Mouse (Mus musculus): ENCODE measurements around the gene Nipal4. TPM values are rescaled to one million over a fixed set of nuclear protein-coding genes. Genes with fewer than 3 reads are reported as not detected.
A peak's percentile ranks its signal among the peaks of the same experiment; 100 is the strongest.
"Not testable (repeated sequence)": the region's sequence is repeated elsewhere in the genome, so short reads cannot be mapped to it uniquely, and the experiment has no call there.

Gene Nipal4
- total RNA-seq, 2 experiments from 2014 or later: 1.2 to 1.4 TPM

- Histone ChIP-seq H3K27ac (no peak overlapping the region), H3K4me3 (no peak overlapping the region)
- intact Hi-C loops (cut with DNase I): loop anchor here (5.0 kb wide), 2 partner anchors 63 to 223 kb away; no protein-coding TSS in a partner anchor
- TF ChIP-seq CTCF (IDR thresholded peaks at IDR 0.05): no peak
- no peak for DNase-seq (ENCODE audit: extremely low spot score in 1 of 2, low spot score in 2 of 2)
Measured at GRCm38 (mm10) chr11:46200664-46201063, 34.4 kb upstream of the Nipal4 start.

GRCm38 (mm10) chr11:46194175-46194574, 27.9 kb upstream of the Nipal4 start:
- DNase-seq (ENCODE audit: extremely low spot score in 1 of 2, low spot score in 2 of 2): no peak
- H3K27ac ChIP-seq: no peak overlapping the region
- intact Hi-C loops (cut with DNase I): no loop called here
- TF ChIP-seq CTCF (IDR thresholded peaks at IDR 0.05): no peak
- no peak overlapping the region for H3K4me3 ChIP-seq

GRCm38 (mm10) chr11:46188283-46188682, 22.0 kb upstream of the Nipal4 start:
- TF ChIP-seq CTCF (IDR thresholded peaks at IDR 0.05): no peak
- no peak for DNase-seq (ENCODE audit: extremely low spot score in 1 of 2, low spot score in 2 of 2)
- Histone ChIP-seq H3K27ac (no peak overlapping the region), H3K4me3 (no peak overlapping the region)
- intact Hi-C loops (cut with DNase I): no loop called here

- Histone ChIP-seq H3K27ac (no peak overlapping the region), H3K4me3 (no peak overlapping the region)
- no peak for TF ChIP-seq CTCF (IDR thresholded peaks at IDR 0.05)
- DNase-seq (ENCODE audit: extremely low spot score in 1 of 2, low spot score in 2 of 2): peak in 1 of 2 experiments; percentile 35
- intact Hi-C loops (cut with DNase I): no loop called here
Measured at GRCm38 (mm10) chr11:46185486-46185885, 19.2 kb upstream of the Nipal4 start.

- no peak for DNase-seq (ENCODE audit: extremely low spot score in 1 of 2, low spot score in 2 of 2)
- Histone ChIP-seq H3K27ac (no peak overlapping the region), H3K4me3 (no peak overlapping the region)
- no peak for TF ChIP-seq CTCF (IDR thresholded peaks at IDR 0.05)
- intact Hi-C loops (cut with DNase I): no loop called here
Measured at GRCm38 (mm10) chr11:46184946-46185345, 18.6 kb upstream of the Nipal4 start.

- intact Hi-C loops (cut with DNase I): not testable (repeated sequence)
Measured at GRCm38 (mm10) chr11:46182031-46182430, 15.7 kb upstream of the Nipal4 start.

GRCm38 (mm10) chr11:46177246-46178043, 11.1 kb upstream of the Nipal4 start:
- DNase-seq (ENCODE audit: extremely low spot score in 1 of 2, low spot score in 2 of 2): no peak
- no peak overlapping the region for H3K27ac ChIP-seq
- TF ChIP-seq CTCF (IDR thresholded peaks at IDR 0.05): no peak
- no peak overlapping the region for H3K4me3 ChIP-seq
- intact Hi-C loops (cut with DNase I): no loop called here

More at GRCm38 (mm10) chr11:46182031-46182430, 15.7 kb upstream of the Nipal4 start:
- not testable (repeated sequence) for H3K27ac ChIP-seq; H3K4me3 ChIP-seq; DNase-seq (ENCODE audit: extremely low spot score in 1 of 2, low spot score in 2 of 2)

GRCm38 (mm10) chr11:46176155-46176554, 9.8 kb upstream of the Nipal4 start:
- intact Hi-C loops (cut with DNase I): no loop called here

GRCm38 (mm10) chr11:46172128-46172527, 5.8 kb upstream of the Nipal4 start:
- DNase-seq (ENCODE audit: extremely low spot score in 1 of 2, low spot score in 2 of 2): no peak
- no peak overlapping the region for H3K4me3 ChIP-seq
- intact Hi-C loops (cut with DNase I): no loop called here
- TF ChIP-seq CTCF (IDR thresholded peaks at IDR 0.05): no peak
- no peak overlapping the region for H3K27ac ChIP-seq

More at GRCm38 (mm10) chr11:46176155-46176554, 9.8 kb upstream of the Nipal4 start:
- no peak for DNase-seq (ENCODE audit: extremely low spot score in 1 of 2, low spot score in 2 of 2)
- Histone ChIP-seq H3K27ac (no peak overlapping the region), H3K4me3 (no peak overlapping the region)
- no peak for TF ChIP-seq CTCF (IDR thresholded peaks at IDR 0.05)

GRCm38 (mm10) chr11:46169908-46170307, 3.6 kb upstream of the Nipal4 start:
- Histone ChIP-seq H3K4me3 (no peak overlapping the region), H3K27ac (no peak overlapping the region)
- intact Hi-C loops (cut with DNase I): no loop called here
- no peak for TF ChIP-seq CTCF (IDR thresholded peaks at IDR 0.05)
- DNase-seq (ENCODE audit: extremely low spot score in 1 of 2, low spot score in 2 of 2): no peak

- no peak overlapping the region for H3K4me3 ChIP-seq
Measured at GRCm38 (mm10) chr11:46168506-46168905, 2.2 kb upstream of the Nipal4 start.

GRCm38 (mm10) chr11:46157462-46157861, 8.8 kb downstream of the Nipal4 start:
- H3K4me3 ChIP-seq: no peak overlapping the region
- no peak; the same call in 1 of the 2 replicates for TF ChIP-seq CTCF (IDR thresholded peaks at IDR 0.05)
- no peak overlapping the region for H3K27ac ChIP-seq
- DNase-seq (ENCODE audit: extremely low spot score in 1 of 2, low spot score in 2 of 2): no peak
- intact Hi-C loops (cut with DNase I): loop anchor here (1.0 kb wide), 1 partner anchor 22 kb away; no protein-coding TSS in a partner anchor

More at GRCm38 (mm10) chr11:46168506-46168905, 2.2 kb upstream of the Nipal4 start:
- TF ChIP-seq CTCF (IDR thresholded peaks at IDR 0.05): no peak
- intact Hi-C loops (cut with DNase I): no loop called here
- no peak overlapping the region for H3K27ac ChIP-seq
- DNase-seq (ENCODE audit: extremely low spot score in 1 of 2, low spot score in 2 of 2): no peak
